Mouse (Mus musculus): Measurements from ENCODE around the gene Usp53. TPM values are rescaled to one million over a fixed set of nuclear protein-coding genes. Genes with fewer than 3 reads are reported as not detected.

Gene Usp53
- polyA plus RNA-seq (2012; rRNA removed): 1.3 and 3.0 TPM in 2 replicates

DNA sequence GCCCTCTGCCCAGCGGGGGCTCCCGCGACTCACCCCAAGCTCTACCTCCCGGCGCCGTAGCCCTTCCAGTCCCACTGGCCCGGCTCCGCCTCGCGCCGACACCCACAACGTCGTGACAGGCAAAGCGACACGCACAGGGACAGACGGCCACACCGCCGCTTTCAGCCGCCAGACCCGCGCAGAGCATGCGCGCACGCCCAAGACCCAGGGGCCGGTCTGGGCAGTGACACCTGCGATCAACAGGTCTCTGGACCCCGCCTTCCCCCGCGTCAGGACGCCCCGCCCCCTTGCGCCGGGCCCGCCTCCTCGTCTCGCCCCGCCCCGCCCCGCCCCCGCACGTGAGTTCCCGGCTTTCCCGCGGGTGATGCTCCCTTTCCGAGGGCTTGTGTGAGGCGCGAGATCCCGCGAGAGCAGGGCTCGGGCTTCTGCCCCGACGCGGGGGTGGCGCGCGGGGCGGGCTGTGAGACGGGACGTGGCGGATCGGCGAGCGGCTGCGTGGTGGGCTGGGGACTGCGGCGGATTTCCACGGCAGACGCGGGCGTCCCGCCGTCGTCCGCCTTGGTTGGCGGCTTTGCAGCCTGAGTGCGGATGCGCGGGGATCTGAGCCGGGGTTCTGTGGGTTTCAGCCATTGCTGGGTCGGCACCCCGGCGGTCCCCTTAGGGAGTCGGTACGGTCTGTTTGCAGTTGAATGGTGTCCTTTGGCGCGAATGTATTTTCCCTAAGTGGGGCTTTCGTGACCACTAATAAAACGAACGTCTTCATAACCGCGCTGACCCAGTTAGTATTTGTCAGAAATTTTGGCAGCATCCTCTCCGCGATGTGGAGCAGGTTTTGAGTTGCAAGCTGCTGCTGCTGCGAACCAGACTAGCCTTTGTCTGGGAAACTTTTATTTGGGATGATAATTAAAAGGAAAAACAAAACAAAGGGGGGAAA lies at the start of gene Usp53:
Gene Usp53 (minus strand): TSS at position 262 of the 934 bp plus-strand sequence.

DNA sequence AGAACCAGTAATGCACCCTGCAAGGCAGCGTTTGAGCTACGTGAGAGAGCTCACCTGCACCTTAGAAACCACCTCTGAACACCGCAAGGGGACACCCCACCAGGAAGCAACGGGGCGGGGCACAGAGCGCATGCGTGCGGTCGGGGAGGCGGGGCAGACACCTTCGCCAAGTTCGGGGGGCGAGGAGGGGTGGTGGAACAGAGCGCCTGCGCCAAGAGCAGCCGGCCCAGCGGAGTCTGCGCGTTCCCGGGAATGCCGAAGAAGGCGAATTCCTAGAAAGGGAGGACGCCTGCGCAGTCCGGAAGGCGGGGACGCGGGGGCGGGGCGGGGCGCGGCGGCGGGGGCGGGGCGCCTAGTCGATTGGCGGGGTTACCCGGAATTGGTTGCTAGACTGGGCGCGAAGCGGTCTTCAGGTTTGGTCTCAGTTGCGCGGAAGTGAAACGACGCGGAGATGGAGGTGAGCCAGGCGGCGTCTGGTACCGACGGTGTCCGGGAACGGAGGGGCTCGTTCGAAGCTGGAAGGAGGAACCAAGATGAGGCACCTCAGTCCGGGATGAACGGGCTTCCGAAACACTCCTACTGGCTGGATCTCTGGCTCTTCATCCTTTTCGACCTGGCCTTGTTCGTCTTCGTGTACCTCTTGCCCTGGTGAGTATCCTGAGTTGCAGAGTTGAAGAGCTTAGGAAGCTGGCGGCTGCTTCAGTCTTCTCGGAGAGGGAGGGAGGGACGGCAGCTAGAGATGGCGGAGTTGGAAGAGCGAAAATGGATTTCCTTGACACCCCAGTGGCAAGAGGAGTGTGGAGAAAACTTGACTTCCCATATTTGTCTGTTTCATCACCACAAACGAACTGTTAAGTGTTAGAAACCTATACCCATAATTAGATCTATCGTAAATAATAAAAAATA lies 60.0 kb downstream of the Usp53 start, which contains the start of gene 1810037I17Rik:
Gene 1810037I17Rik (plus strand): TSS at position 195 of the 906 bp plus-strand sequence.

GRCm38 (mm10) chr3:122919260-122919659 lies 65.0 kb downstream of the Usp53 start, which contains the start of gene Gm10959:
TSS of gene Gm10959 (minus strand) at chr3:122919360.

GRCm38 (mm10) chr3:122894772-122895171 lies 89.5 kb downstream of the Usp53 start, which contains the start of gene Fabp2:
TSS of gene Fabp2 (plus strand) at chr3:122895072.

Other genes with a start within 250 kb of the Usp53 start
- gene Fabp2, start 89.4 kb downstream of the Usp53 start, polyA plus RNA-seq (2012; rRNA removed): 0.17 and 0.85 TPM in 2 replicates
- not detected in 2 replicates for gene Gm10959, start 65.2 kb downstream of the Usp53 start, polyA plus RNA-seq (2012; rRNA removed)
- 49.3 and 57.3 TPM in 2 replicates for gene 1810037I17Rik, start 60.3 kb downstream of the Usp53 start, polyA plus RNA-seq (2012; rRNA removed)
- gene Myoz2, start 50.5 kb upstream of the Usp53 start, polyA plus RNA-seq (2012; rRNA removed): 0.29 and 1.2 TPM in 2 replicates